Mouse (Mus musculus): ENCODE results near the gene Maz.

Maz gene

GRCm38 (mm10) chr7:127004122-127004875 is 22.5 kb downstream of the Maz start:
- no peak for DNase-seq (ENCODE audit: low spot score)

DNA sequence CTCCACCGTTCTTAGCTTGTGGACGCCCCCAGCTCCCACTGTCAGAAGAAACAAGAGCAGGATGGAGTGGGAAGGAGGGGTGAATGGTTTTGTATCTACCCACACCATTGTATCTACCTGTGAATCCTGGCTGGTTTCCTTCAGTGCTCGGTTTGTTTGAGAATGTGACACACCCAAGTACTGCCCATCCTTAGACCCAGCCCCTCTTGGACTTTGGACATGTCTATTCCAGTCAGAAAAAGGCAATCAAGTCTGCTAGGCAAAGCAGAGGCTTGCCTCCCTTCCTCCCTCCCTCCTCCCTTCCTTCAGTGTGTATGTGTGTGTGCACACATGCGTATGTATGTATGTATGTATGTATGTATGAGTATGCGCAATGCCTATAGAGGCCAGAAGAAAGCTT is 23.2 kb downstream of the Maz start:
- no peak for DNase-seq (ENCODE audit: low spot score)

DNA sequence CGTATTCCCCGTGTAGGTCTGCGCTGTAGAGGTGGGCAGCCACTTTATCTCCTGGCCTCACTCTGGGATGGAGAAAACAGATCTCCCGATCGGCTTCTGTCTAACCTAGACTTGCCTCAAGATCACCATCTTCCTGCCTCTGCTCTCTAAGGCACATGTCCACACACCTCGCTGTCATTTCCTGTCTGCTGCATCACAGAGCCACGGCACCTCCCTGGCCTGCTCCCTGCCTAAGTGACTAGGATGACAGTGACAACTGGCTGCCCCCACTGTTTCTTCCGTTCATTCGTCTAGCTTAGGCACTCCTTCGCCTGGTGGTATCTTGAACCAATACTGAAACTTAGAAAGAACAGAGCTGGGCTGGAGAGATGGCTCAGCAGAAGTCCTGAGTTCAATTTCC is 27.3 kb downstream of the Maz start:
- DNase-seq (ENCODE audit: low spot score) = no peak

GRCm38 (mm10) chr7:126996449-126996848 is 30.4 kb downstream of the Maz start:
- no peak for DNase-seq (ENCODE audit: low spot score)

GRCm38 (mm10) chr7:126988816-126989215 is 38.0 kb downstream of the Maz start:
- no peak for DNase-seq (ENCODE audit: low spot score)

GRCm38 (mm10) chr7:126986319-126986718 is 40.5 kb downstream of the Maz start:
- no peak for DNase-seq (ENCODE audit: low spot score)

DNA sequence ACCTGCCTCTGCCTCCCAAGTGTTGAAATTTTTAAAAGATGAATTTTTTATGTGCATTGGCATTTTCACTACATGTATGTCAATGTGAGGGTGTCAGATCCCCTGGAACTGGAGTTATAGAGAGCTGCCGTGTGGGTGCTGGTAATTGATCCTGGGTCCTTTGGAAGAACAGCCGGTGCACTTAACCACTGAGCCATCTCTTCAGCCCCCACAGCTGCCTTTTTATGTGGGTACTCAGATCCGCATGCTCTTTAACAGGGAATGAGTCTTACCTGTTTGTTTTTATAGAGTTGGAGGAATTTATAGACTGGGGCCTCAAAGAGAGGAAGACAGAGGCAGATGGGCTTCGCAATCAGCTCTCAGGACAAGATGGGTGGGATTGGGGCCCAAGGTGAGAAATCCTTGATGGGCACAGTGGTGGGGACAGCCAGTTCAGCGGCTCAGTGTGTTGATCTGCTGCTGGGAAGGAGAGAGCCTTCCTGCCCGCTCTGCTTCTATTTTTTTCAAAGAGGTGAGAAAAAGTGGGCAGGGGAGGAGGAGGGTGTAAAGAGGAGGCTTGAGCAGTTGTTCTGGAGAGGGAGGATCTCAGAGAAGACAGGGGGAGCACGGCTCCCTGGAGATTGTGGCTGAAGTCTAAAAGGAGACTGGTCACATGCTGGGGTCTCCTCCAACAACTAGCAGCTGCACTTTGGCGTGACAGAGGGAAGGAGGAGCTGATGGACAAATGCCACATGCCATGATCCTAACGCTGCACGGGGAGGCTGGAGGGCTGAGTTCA is 42.0 kb downstream of the Maz start:
- no peak for DNase-seq (ENCODE audit: low spot score)

DNA sequence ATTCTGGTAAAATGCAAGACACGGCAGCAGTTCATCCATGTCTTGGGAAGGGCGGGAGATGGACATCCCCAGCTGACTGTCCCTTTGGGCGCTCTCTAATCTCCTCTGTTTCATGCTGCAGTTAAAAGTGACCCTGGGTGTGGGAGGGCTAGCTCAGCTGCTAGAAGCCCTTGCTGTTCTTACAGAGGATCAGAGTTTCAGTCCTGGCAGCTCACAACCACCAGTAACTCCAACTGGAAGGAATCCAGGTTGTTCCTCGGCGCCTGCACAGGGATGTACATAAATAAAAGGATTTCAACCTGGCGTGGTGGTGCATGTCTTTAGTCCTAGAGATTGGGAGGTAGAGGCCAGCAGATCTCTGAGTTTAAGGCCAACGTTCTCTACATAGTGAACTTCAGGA is 43.7 kb downstream of the Maz start:
- DNase-seq (ENCODE audit: low spot score) = no peak

GRCm38 (mm10) chr7:126982054-126982453 is 44.8 kb downstream of the Maz start:
- no peak for DNase-seq (ENCODE audit: low spot score)

DNA sequence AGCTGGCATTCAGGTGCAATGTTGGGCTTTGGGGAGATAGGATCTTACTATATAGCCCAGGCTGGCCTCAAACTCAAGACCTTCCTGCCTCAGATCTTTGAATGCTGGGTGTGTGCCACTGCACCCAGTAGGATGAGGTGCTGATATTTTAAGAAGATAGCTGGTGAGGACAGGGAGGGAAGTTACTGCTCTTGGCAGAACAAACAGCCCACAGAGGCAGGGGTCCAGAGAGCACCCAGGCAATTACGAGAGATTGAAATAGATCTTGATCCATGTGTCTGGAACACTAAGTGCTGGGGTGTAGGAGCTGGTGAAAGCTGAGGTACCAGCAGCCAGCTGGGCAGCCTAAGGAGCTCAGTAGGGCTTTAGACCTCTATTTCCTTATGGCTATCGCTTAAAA is 45.2 kb downstream of the Maz start:
- DNase-seq (ENCODE audit: low spot score) = no peak

- DNase-seq (ENCODE audit: low spot score) = no peak
These were observed 48.0 kb downstream of the Maz start for GRCm38 (mm10) chr7:126978841-126979240.

DNA sequence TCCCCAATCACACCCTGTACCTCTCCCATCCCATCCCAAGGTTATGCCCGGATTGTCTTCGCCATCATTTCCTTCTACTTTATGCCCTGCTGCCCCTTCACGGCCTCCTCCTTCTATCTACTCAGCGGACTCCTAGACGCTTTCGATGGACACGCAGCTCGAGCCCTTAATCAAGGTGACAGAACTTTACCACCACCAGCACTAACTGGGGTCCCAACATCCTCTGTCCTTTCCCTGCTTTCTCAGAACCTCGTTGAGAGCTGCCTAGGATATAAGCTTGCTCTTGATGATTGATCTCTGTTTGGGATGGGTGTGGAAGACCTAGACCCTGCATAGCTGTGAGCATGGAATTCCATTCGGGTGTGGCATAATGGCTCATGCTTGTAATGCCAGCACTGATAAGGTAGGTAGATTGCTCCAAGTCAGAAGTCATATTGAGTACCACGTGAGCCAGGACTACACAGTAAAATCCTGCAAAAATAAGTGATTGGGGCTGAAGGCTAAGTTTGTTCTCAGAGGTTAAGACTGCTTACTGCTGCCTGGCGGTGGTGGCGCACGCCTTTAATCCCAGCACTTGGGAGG is 49.9 kb downstream of the Maz start:
- peak; percentile 4 for DNase-seq (ENCODE audit: low spot score)

DNA sequence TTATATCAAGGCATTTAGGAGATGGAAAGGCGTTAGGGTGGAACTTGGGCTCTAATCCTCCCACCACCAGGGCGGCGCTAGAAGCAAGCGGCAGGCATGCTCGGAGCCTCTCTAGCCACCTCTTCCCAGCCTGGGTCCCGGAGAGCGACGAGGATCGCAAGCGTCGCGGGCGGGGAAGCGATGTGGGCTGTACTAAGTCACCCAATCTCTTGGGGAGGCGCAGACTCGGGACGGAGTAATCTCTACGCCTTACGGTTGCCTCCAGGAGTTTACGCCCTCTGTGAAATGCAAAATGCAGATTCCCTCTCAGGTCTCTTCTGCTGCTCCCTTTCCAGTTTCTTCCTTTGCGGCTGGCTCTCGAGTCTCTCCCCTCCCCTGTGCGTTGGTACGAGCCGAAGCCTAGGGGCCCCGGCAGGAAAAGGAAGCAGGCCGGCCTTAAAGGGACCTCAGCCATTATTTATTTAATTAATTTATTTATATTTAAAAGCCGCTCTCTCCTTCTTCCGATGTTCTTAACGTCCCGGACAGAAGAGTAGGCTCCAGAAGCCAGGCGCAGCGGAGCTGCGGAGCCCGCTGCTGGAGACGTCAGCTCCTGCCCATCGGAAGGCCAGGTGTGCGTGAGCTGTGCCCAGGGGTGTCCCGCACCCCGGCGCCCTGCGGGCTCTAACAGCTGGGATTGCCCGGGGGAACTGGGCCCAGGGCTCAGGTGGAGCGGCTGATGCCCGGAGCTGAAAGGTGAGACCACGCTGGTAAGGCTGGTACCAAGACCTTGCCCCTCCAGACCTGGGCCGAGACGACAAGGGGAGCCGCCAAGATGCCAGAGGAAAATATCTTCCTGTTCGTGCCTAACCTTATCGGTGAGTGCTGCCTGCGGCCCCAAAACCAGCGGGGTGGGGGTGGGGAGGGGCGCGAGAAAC is 50.6 kb downstream of the Maz start, which contains the start of gene Cdiptos:
TSS of gene Cdiptos (minus strand) at position 149 of the 917 bp plus-strand sequence.
- peak; percentile 93 for DNase-seq (ENCODE audit: low spot score)

DNA sequence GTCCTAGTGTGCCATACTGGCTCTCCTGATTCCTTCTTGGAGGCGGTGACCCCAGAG is 51.1 kb downstream of the Maz start, which contains the start of gene Cdipt:
TSS of gene Cdipt (plus strand) at position 22 of the 57 bp plus-strand sequence.
- no peak for DNase-seq (ENCODE audit: low spot score)

- DNase-seq (ENCODE audit: low spot score) = no peak
These were observed 51.3 kb downstream of the Maz start for GRCm38 (mm10) chr7:126975493-126975892.

Data from adipocyte (in vitro differentiated cells).